Mouse (Mus musculus) CD4-positive, CD25-positive, alpha-beta regulatory T cell, adult 4 months (primary cell): ENCODE data around the gene Nup50. TPM values are rescaled to one million over a fixed set of nuclear protein-coding genes. Genes with fewer than 3 reads are reported as not detected.

ENCODE experiments used
- ATAC-seq: one replicate; pipeline ENCODE4 v1.8.0; 2017
- polyA plus RNA-seq, 2 experiments: library from polyadenylated mRNA; unstranded; fragments of 100-300 nt; shearing (Covaris generic); gene quantifications; one replicate each; pipeline ENCODE4 v1.2.1; 2017

Nup50 gene
- 10 to 100 TPM; 25.6 to 25.7 TPM for polyA plus RNA-seq

GRCm38 (mm10) chr15:84922884-84923507 is at the start of gene Nup50:
Gene Nup50, plus strand, starts transcription at chr15:84923411.
- peak; percentile 81 for ATAC-seq

GRCm38 (mm10) chr15:84873867-84874266 is 49.3 kb upstream of the Nup50 start:
- ATAC-seq = no peak

GRCm38 (mm10) chr15:84877029-84877815 is 46.0 kb upstream of the Nup50 start:
- no peak for ATAC-seq

GRCm38 (mm10) chr15:84888066-84888465 is 35.1 kb upstream of the Nup50 start:
- no peak for ATAC-seq

- no peak for ATAC-seq
Observed at GRCm38 (mm10) chr15:84891246-84891645, 32.0 kb upstream of the Nup50 start.

- no peak for ATAC-seq
Observed at GRCm38 (mm10) chr15:84891658-84892057, 31.6 kb upstream of the Nup50 start.

- peak; percentile 60 for ATAC-seq
Observed at GRCm38 (mm10) chr15:84896216-84896615, 27.0 kb upstream of the Nup50 start.

- peak; percentile 77 for ATAC-seq
Observed at GRCm38 (mm10) chr15:84896664-84897063, 26.5 kb upstream of the Nup50 start.

- ATAC-seq = no peak
Observed at GRCm38 (mm10) chr15:84898077-84898476, 25.1 kb upstream of the Nup50 start.

GRCm38 (mm10) chr15:84903843-84904385 is 19.3 kb upstream of the Nup50 start:
- ATAC-seq = no peak

- ATAC-seq = no peak
Observed at GRCm38 (mm10) chr15:84913201-84913600, 10.0 kb upstream of the Nup50 start.

- ATAC-seq = no peak
Observed at GRCm38 (mm10) chr15:84919938-84920337, 3.3 kb upstream of the Nup50 start, which contains the start of gene Gm29666. Gene Gm29666, minus strand, starts transcription at chr15:84920038.

GRCm38 (mm10) chr15:84923508-84924181 is 434 bp downstream of the Nup50 start:
- ATAC-seq = peak; percentile 57

GRCm38 (mm10) chr15:84924781-84925315 is 1.6 kb downstream of the Nup50 start:
- no peak for ATAC-seq

GRCm38 (mm10) chr15:84925495-84926018 is 2.3 kb downstream of the Nup50 start:
- no peak for ATAC-seq

GRCm38 (mm10) chr15:84932351-84932750 is 9.1 kb downstream of the Nup50 start:
- no peak for ATAC-seq

- ATAC-seq = no peak
Observed at GRCm38 (mm10) chr15:84934901-84935300, 11.7 kb downstream of the Nup50 start.

GRCm38 (mm10) chr15:84940102-84940501 is 16.9 kb downstream of the Nup50 start:
- ATAC-seq = no peak

- no peak for ATAC-seq
Observed at GRCm38 (mm10) chr15:84942647-84943285, 19.6 kb downstream of the Nup50 start.

GRCm38 (mm10) chr15:84944319-84944718 is 21.1 kb downstream of the Nup50 start:
- no peak for ATAC-seq

GRCm38 (mm10) chr15:84948990-84949389 is 25.8 kb downstream of the Nup50 start:
- no peak for ATAC-seq

GRCm38 (mm10) chr15:84950053-84950452 is 26.8 kb downstream of the Nup50 start:
- ATAC-seq = no peak
